Mouse (Mus musculus) gastrocnemius, postnatal 25 days (tissue): ENCODE results near the gene 3110082I17Rik. TPM values are rescaled to one million over a fixed set of nuclear protein-coding genes. Genes with fewer than 3 reads are reported as not detected.
"Not testable (repeated sequence)": the region's sequence is repeated elsewhere in the genome, so short reads cannot be mapped to it uniquely, and the experiment has no call there.

Experiments
- DNase-seq: peaks from one replicate; pipeline ENCODE4 v3.0.0; 2022
- total RNA-seq, 2 experiments: library from RNA; stranded (reverse); gene quantifications; 1 replicate in 1 of 2; 2 replicates in 1 of 2; pipeline ENCODE4 v1.2.3; 2021

The 3110082I17Rik gene
- total RNA-seq, 2 experiments from 2014 or later: 7.8 to 8.0 TPM

DNA sequence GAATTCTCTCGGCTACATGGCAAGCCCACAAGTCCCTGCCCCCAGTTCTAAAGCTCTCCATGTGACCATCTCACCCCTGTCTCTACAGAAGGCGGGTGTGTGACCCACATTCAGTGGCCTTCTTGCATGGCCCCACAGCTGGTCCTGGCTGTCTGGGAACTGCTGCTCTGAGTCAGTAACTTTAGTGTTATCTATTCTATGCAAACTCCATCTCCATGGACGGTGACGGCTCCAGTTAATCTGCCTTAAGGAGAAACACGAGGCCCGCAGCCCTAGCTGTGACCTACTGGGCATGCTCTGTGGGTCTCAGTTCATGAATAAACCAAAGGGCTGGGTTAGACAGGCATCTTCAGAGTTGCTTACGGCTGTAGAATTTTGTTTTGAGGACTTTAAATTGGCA, 65.9 kb downstream of the 3110082I17Rik start:
- DNase-seq: no peak

DNA sequence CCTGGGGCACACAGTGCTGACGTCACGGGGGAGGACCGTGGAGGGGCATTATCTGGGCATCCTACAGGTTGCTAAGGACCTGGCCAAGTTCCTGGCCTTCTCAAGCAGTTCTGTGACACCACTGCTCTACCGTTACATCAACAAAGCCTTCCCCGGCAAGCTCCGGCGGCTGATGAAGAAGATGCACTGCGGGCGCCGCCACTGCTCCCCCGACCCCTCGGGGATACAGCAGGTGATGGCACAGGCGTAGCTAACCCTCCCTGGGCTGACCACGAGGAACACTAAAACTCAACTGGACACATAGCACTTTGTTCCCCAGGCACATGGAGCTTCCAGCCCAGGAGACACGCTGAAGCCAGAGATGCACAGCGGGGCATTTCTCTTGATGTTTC, 67.1 kb downstream of the 3110082I17Rik start:
- no peak for DNase-seq

DNA sequence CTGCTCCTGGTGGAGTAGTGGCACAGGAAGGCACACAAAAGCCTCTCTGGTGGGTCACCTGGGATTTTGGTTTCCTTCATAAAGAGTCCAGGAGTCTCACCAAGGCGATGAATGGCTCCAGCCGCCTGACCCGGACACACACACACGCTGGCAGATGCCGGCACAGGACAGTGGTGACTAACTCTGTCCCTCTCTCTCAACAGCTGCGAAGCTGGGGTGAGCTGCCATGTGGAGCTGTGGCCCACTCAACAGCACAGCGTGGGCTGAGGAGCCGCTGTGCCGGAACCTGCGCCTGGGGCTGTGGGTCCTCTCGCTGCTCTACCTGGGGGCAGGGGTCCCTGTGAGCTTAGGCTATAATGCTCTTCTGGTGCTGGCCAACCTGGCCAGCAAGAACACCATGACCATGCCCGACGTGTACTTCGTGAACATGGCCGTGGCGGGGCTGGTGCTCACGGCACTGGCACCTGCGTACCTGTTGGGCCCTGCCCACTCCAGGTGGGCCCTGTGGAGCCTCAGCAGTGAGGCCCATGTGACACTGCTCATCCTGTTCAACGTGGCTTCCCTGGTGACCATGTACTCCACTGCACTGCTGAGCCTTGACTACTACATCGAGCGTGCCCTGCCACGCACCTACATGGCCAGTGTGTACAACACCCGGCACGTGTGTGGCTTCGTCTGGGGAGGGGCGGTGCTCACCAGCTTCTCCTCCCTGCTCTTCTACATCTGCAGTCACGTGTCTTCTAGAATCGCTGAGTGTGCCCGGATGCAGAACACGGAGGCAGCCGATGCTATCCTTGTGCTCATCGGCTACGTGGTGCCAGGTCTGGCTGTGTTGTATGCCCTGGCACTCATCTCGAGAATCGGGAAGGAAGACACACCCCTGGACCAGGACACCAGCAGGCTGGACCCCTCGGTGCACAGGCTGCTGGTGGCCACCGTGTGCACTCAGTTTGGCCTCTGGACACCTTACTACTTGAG, 67.8 kb downstream of the 3110082I17Rik start:
- DNase-seq: no peak

GRCm38 (mm10) chr5:139391309-139391990, 68.9 kb downstream of the 3110082I17Rik start:
- no peak for DNase-seq

- DNase-seq: not testable (repeated sequence)
These were observed 69.8 kb downstream of the 3110082I17Rik start for GRCm38 (mm10) chr5:139390324-139391119.

DNA sequence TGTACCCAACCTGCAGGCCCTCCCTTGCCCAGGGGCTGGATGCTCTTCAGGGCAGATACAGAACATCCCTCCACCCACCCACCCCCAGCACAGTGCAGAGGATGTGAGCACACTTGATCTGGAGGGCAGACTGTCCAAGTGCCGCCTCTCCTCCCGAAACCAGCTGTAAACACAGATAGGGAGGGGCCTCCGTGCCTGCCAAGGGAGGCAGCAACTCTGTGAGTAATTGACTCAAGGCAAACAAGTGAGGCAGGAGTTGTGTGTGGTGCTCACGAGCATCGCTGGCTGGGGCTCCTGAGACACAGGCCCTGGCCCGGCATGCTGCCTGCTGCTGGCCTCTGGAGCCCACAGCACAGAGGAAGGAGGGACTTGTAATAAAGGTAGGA, 70.7 kb downstream of the 3110082I17Rik start:
- peak; percentile 84 for DNase-seq

DNA sequence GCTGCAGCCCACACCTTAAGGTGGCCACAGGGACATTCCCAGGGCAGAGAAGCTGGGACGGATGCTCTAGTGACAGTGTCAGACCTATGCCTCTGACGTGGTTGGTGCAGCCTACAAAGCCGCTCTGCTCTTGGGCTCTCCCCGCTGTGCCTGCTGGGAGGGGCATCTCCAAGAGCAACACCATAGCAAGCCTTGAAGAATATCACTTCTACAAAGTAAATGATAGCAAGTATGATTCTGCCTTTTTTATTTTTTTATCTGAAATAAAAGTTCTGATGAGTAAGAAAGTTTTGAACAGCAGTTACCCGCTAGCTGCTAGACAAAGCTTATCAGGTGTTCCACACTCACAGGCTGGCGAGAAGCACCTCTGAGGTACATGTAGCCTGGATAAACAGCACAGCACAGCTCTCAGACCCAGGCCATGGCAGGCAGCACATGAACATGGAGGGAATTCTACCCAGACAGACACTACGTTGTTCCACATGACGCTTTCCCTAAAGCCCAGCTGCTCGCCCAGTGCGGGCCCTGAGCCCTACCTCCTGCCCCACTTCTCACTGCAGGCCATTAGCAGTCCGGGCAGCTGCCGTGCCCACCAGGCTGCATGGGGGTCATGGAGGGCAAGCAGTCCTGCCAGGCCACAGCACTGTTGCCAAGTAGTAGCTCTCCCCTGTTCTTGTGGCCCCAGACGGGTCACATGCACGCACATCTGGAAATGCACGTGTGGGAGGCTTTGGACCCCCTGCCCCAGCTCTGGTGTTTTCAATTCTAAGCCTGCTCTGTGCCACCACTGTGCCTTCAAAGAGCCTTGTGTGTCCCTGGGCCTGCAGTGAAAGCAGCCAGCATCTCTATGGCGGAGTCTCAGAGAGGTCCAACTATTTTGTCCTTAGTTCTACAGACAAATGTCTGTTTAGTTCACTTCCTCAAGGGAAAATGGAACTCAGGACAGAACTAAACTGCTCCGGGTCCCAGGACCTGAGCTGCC, 71.3 kb downstream of the 3110082I17Rik start:
- DNase-seq: peak; percentile 54

GRCm38 (mm10) chr5:139388195-139388570, 72.1 kb downstream of the 3110082I17Rik start:
- DNase-seq: no peak

GRCm38 (mm10) chr5:139387329-139388194, 72.8 kb downstream of the 3110082I17Rik start:
- no peak for DNase-seq

GRCm38 (mm10) chr5:139386047-139386446, 74.3 kb downstream of the 3110082I17Rik start:
- DNase-seq: no peak

- DNase-seq: peak; percentile 79
These were observed 75.8 kb downstream of the 3110082I17Rik start for GRCm38 (mm10) chr5:139384531-139384930.

DNA sequence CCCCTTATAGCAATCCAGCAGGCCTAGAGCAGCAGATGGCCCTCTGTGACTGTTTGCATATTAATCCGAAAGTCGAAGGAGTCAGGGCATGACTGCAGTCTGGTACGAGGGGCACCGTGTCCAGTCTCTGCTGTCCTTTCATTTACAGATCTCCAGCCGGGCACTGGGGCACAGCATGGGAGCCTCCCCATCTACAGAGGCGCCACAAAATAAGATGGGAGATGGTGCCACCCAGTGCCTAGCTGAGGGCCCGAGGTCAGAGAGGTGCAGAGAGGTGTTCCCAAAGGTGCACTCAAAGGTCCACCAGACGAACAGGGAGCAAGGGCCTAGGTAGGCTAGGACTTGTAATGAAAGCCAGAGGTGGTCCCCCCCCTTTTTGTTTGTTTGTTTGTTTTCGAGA, 77.1 kb downstream of the 3110082I17Rik start:
- no peak for DNase-seq

- peak; percentile 44 for DNase-seq
These were observed 77.6 kb downstream of the 3110082I17Rik start for GRCm38 (mm10) chr5:139382760-139383159.

GRCm38 (mm10) chr5:139381586-139382513, 78.5 kb downstream of the 3110082I17Rik start:
- peak; percentile 59 for DNase-seq

DNA sequence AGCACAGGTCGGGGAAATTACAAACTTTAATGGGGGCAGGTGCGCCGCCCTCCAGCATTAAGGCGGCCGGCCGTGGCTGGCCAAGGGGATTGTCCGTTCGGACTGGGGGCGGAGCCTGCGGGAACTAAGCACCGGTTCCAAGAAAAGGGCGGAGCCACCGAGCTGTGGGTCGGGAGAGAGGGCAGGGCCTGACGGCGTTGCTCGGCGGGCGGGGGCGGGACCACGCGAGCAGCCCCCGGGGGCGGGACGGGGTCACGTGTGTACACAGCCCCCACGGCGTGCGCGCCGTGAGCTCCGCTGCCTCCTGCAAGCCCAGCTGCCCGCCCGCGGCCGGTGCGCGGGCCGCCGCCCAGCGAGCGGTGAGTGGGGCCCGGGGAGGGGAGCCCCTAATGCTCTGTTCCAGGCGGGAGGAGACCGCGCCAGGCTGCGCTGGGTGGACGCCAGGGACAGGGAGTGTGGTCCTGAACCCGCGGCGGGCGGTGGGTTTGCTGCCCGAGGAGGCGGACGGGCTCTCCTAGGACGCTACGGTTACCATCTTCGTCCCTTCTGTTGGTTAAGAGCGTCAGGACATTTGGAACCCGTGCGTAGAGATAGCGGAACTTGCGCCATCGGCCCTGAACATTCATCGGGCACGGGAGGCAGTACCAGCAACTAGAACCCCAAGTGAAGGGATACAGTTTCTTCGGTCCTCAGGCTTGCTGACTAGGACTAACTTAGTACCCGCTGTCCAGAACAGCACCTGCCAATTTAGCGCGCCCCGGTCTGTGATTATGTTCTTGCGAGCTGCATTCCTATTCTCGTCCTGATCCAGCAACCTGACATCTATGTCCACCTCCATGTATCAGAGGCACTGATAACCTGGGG, 79.7 kb downstream of the 3110082I17Rik start:
- DNase-seq: peak; percentile 97

- no peak for DNase-seq
These were observed 80.4 kb downstream of the 3110082I17Rik start for GRCm38 (mm10) chr5:139379771-139380384.

GRCm38 (mm10) chr5:139378986-139379629, 81.2 kb downstream of the 3110082I17Rik start:
- peak; percentile 78 for DNase-seq
